ENCODE assay signal across 10 mouse cellular contexts in the genomic region with DNA sequence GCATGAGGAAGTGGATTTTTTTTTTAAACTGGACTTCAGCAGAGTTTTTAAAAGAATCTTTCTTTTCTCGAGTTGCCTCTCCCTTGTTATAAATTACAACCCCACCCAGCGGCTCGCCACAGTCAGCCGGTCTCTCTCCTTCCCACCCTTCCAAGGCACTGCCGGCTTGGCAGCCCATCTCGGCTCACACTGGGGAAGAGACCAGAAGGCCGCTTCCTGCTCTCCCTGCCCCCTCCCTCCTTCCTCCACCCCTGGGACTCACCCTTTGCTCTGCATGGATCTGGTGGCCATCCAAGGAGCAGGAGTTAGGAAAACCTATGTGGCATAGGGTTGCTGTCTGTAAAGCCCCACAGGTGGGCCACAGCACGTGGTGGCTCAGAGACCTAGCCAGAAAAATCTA.
DNase-seq lines count a peak whose midpoint lies in the region; ATAC-seq lines count a peak whose summit lies in the region.
"Had no signal": no experiment of that assay in that cellular context is flagged by ENCODE, and none has a peak within 500 bp of the region (broad histone marks: within the 10 kb centered on the region; RNA-seq: fewer than 3 reads in every experiment).

No protein-coding gene starts in this region.

- peak overlapping the region; percentile 17; the same call in 1 of the 2 replicates for H3K4me2 ChIP-seq in lung, embryonic 16.5 days (ENCODE audit: low read depth, low read length)
- H3K4me2 ChIP-seq in midbrain, embryonic 11.5 days, result no peak overlapping the region
- H3K4me2 ChIP-seq in forebrain, embryonic 15.5 days (replicated peaks), result no peak overlapping the region
- H3K4me2 ChIP-seq: neural tube, embryonic 12.5 days had no signal

- no peak overlapping the region for H3K4me3 ChIP-seq in lung, embryonic 16.5 days (ENCODE audit: low read length)
- no peak overlapping the region for H3K4me3 ChIP-seq in midbrain, embryonic 11.5 days (ENCODE audit: low read depth, low read length)
- no peak overlapping the region for H3K4me3 ChIP-seq in forebrain, embryonic 15.5 days
- H3K4me3 ChIP-seq: erythroblast, embryonic 14.5 days; neural tube, embryonic 12.5 days had no signal

- WGBS in lung, embryonic 16.5 days, result 17% methylated on average over 8 of the region's 8 CpGs
- 62% methylated on average over 8 of the region's 8 CpGs for WGBS in midbrain, embryonic 11.5 days
- 59% methylated on average over 8 of the region's 8 CpGs for WGBS in forebrain, embryonic 15.5 days

- ATAC-seq in cerebellum, adult (ENCODE audit: insufficient number of reproducible peaks, low FRiP score, low TSS enrichment), result no peak
- ATAC-seq in common myeloid progenitor, adult 5-6 weeks (replicated peaks; ENCODE audit: low read depth, poor library complexity, severe bottlenecking), result 0 out of 2 replicates have a peak, but pooled peaks have one; percentile 56
- peak; percentile 91 for ATAC-seq in lung, embryonic 16.5 days (ENCODE audit: low read depth)
- ATAC-seq in midbrain, embryonic 11.5 days (ENCODE audit: low FRiP score), result no peak
- no peak for ATAC-seq in forebrain, embryonic 15.5 days (replicated peaks)

- intact Hi-C loops in heart, postnatal 36 days (cut with DNase I), result no loop called here

- H3K27me3 ChIP-seq in lung, embryonic 16.5 days (ENCODE audit: control insufficient read depth, insufficient read depth, low read depth, low read length), result no peaks in the 10 kb centered on the region
- H3K27me3 ChIP-seq in midbrain, embryonic 11.5 days (ENCODE audit: control insufficient read depth, insufficient read depth, low read length), result no peaks in the 10 kb centered on the region
- no peaks in the 10 kb centered on the region for H3K27me3 ChIP-seq in forebrain, embryonic 15.5 days
- H3K27me3 ChIP-seq: neural tube, embryonic 12.5 days had no signal

- H3K9ac ChIP-seq in lung, embryonic 16.5 days (ENCODE audit: low read length), result no peak overlapping the region
- no peak overlapping the region for H3K9ac ChIP-seq in midbrain, embryonic 11.5 days (ENCODE audit: low read length)
- no peak overlapping the region for H3K9ac ChIP-seq in forebrain, embryonic 15.5 days (replicated peaks)
- H3K9ac ChIP-seq: neural tube, embryonic 12.5 days had no signal

- no peaks in the 10 kb centered on the region for H3K9me3 ChIP-seq in lung, embryonic 16.5 days (ENCODE audit: control insufficient read depth, low read length)
- H3K9me3 ChIP-seq in midbrain, embryonic 11.5 days (ENCODE audit: control insufficient read depth, low read length), result no peaks in the 10 kb centered on the region
- H3K9me3 ChIP-seq in forebrain, embryonic 15.5 days, result no peaks in the 10 kb centered on the region
- H3K9me3 ChIP-seq: neural tube, embryonic 12.5 days had no signal

- peaks cover 14% of the 10 kb centered on the region for H3K4me1 ChIP-seq in lung, embryonic 16.5 days (replicated peaks; ENCODE audit: control insufficient read depth, insufficient read depth, low read length)
- no peaks in the 10 kb centered on the region for H3K4me1 ChIP-seq in midbrain, embryonic 11.5 days (ENCODE audit: control insufficient read depth, insufficient read depth, low read length)
- H3K4me1 ChIP-seq in forebrain, embryonic 15.5 days, result no peaks in the 10 kb centered on the region
- H3K4me1 ChIP-seq: neural tube, embryonic 12.5 days had no signal

- no peaks in the 10 kb centered on the region for H3K36me3 ChIP-seq in lung, embryonic 16.5 days (ENCODE audit: control insufficient read depth, insufficient read depth, low read length)
- H3K36me3 ChIP-seq in midbrain, embryonic 11.5 days (ENCODE audit: control insufficient read depth, insufficient read depth, low read length), result no peaks in the 10 kb centered on the region
- H3K36me3 ChIP-seq in forebrain, embryonic 15.5 days, result no peaks in the 10 kb centered on the region
- H3K36me3 ChIP-seq: neural tube, embryonic 12.5 days had no signal

- peak overlapping the region; percentile 73 for H3K27ac ChIP-seq in lung, embryonic 16.5 days (ENCODE audit: low read length)
- no peak overlapping the region for H3K27ac ChIP-seq in midbrain, embryonic 11.5 days (ENCODE audit: low read depth, low read length)
- no peak overlapping the region for H3K27ac ChIP-seq in forebrain, embryonic 15.5 days (replicated peaks)
- H3K27ac ChIP-seq: neural tube, embryonic 12.5 days had no signal

- DNase-seq in cerebellum, postnatal 14 days, result peak; percentile 46 to 57
- peak; percentile 35 to 42 for DNase-seq in heart, postnatal 36 days
- no peak for DNase-seq in spleen, postnatal 14 days (ENCODE audit: low spot score in 2 of 2)
- no peak for DNase-seq in midbrain, embryonic 11.5 days (ENCODE audit: low spot score, missing footprints)

Comparison
In these comparisons a context has a peak if more than half of its experiments do, and no peak if none do; other contexts are left out.
1. DNase-seq: peak in cerebellum, postnatal 14 days (2 of 2) and heart, postnatal 36 days (2 of 2); none in spleen, postnatal 14 days (0 of 2) and midbrain, embryonic 11.5 days (single experiment).
2. ATAC-seq: peak in common myeloid progenitor, adult 5-6 weeks (single experiment) and lung, embryonic 16.5 days (single experiment); none in cerebellum, adult (single experiment), midbrain, embryonic 11.5 days (single experiment) and forebrain, embryonic 15.5 days (single experiment).